Mouse (Mus musculus) myocyte (in vitro differentiated cells): ENCODE results near the gene Slc5a10.

Experiments used
- CEBPB ChIP-seq: IDR thresholded peaks from 2 replicates; pipeline ENCODE4 v1.6.1; 2011; ENCODE audit warnings: mild to moderate bottlenecking, moderate library complexity; ENCODE audit not compliant: poor library complexity, insufficient read depth, severe bottlenecking
- E2F4 ChIP-seq: IDR thresholded peaks from one replicate; pipeline ENCODE4 v1.6.1; 2011; ENCODE audit warnings: mild to moderate bottlenecking, control low read depth, moderate library complexity; ENCODE audit not compliant: insufficient read depth
- MAX ChIP-seq: IDR thresholded peaks from one replicate; pipeline ENCODE4 v1.6.1; 2011; ENCODE audit warnings: low read depth, mild to moderate bottlenecking, control low read depth
- MYOD1 ChIP-seq, 3 experiments: IDR thresholded peaks; one replicate each; pipeline ENCODE4 v1.6.1; 2011; ENCODE audit warnings: control low read depth in 2 of 3, low read depth in 2 of 3, mild to moderate bottlenecking in 2 of 3, moderate library complexity in 1 of 3; ENCODE audit not compliant: insufficient read length in 2 of 3, control insufficient read depth in 1 of 3
- POLR2A ChIP-seq: IDR thresholded peaks from one replicate; pipeline ENCODE4 v1.6.1; 2011; ENCODE audit warnings: low read depth, mild to moderate bottlenecking, control low read depth, moderate library complexity; ENCODE audit not compliant: insufficient read length
- POLR2AphosphoS2 ChIP-seq: IDR thresholded peaks from one replicate; pipeline ENCODE4 v1.6.1; 2011; ENCODE audit warnings: low read depth, control low read depth; ENCODE audit not compliant: insufficient read length
- SRF ChIP-seq: IDR thresholded peaks from one replicate; pipeline ENCODE4 v1.6.1; 2011; ENCODE audit warnings: low read depth; ENCODE audit not compliant: control insufficient read depth, insufficient read length
- TCF3 ChIP-seq: IDR thresholded peaks from one replicate; pipeline ENCODE4 v1.6.1; 2011; ENCODE audit warnings: low read depth, control low read depth; ENCODE audit not compliant: insufficient read length
- USF1 ChIP-seq: IDR thresholded peaks from one replicate; pipeline ENCODE4 v1.6.1; 2011; ENCODE audit warnings: low read depth, mild to moderate bottlenecking, control low read depth, moderate library complexity

GRCm38 (mm10) chr11:61757151-61757550, 36.5 kb upstream of the Slc5a10 start:
- no peak for TF ChIP-seq CEBPB
- TF ChIP-seq POLR2A: no peak
- TF ChIP-seq TCF3: no peak
- TF ChIP-seq MAX: no peak
- no peak for TF ChIP-seq MYOD1 (IDR thresholded peaks at IDR 0.05; ENCODE audit: control insufficient read depth in 1 of 3, insufficient read length in 2 of 3, low read depth in 2 of 3)
- no peak for TF ChIP-seq POLR2AphosphoS2
- TF ChIP-seq USF1: no peak
- TF ChIP-seq E2F4: no peak
- no peak for TF ChIP-seq SRF
